Mouse (Mus musculus) thymus, postnatal 4 days (tissue): ENCODE measurements at regions not wholly inside any gene's neighbourhood (a gene's known extent, or its start where the extent isn't known, plus 50 kb on each side); places are given as distances from the start of the nearest gene placed in this dataset.

Experiments used
- DNase-seq: peaks from one replicate; pipeline ENCODE4 v3.0.0; 2021

DNA sequence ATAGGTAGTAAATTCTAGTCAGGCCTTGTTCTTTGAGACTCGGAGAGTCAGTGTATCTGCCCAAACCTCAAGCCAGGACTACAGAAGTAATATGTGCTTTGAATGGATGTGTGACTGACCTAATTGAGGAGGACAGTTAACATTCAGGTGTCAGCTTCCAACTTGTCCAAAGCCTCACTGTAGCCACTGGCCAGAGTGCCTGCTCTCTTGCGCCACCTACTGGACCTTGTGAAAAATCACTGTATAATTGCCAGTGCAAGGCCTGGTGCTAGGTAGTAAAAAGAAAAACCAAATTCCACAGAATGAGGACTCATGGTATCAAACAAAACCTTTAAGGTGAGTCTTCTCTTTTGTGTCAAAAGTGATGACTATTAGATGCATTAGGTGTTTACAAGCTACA, 933.6 kb upstream of the Lrrc6 start:
- DNase-seq = peak; percentile 60

- DNase-seq = no peak
These were observed 923.2 kb upstream of the Lrrc6 start for GRCm38 (mm10) chr15:67423922-67424321.

- no peak for DNase-seq
These were observed 921.7 kb upstream of the Lrrc6 start for GRCm38 (mm10) chr15:67422277-67422953.

DNA sequence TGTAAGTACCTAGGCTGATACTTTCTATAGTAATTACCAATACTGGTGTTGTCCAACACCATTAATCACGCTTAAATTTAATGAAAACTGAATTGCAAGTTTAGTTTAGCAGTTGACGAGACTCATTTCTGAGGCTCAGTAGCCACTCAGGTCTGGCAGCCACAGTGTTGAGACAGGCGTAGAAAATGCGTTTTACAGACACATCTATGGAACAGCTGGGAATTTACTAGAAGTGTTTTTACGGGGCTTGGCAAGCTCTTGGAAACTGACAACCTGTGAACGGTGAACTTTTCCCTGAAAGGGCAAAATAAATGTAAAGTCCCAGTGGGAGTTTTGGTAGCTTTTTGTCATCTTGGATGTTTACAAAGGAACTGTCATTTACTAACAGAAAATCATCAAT, 920.1 kb upstream of the Lrrc6 start:
- DNase-seq = no peak

DNA sequence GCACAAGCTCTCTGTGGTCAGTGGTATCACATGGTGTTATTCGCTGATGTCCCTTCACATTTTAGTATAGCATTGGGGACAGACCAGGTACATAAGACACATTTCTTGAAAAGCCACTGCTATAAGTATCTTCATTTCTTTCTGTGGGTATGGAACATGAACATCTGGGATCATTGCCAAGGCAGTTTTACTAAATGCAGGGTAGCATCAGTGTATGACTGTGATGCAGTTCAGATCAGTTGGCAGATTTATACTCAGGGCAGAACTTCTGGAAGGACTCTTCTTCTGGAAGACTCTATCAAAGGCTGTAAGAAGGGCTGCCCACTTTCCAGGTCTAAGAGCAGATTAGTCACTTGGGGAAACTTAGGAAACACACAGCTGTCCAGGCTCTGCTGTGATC, 919.0 kb upstream of the Lrrc6 start:
- no peak for DNase-seq

- no peak for DNase-seq
These were observed 917.0 kb upstream of the Lrrc6 start for GRCm38 (mm10) chr15:67417742-67418163.

DNA sequence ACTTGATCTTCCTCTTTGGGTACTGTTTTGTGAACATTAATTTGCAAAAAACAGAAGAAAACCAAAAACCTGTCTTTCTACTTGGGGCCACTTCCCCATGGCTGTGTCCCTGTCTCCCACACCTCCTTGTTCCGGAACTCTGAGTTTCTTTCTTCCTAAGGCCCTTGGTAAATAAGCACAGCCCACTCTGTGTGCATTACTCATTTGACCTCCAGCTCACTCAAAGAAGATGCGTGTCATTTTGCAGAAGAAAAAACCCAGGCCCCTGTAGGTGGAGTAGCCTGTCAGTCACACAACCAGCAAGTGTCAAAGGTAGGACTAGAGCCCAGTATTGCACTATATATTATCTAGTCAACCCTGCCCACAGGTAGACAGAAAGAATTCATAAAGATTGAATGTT, 915.1 kb upstream of the Lrrc6 start:
- DNase-seq = no peak

DNA sequence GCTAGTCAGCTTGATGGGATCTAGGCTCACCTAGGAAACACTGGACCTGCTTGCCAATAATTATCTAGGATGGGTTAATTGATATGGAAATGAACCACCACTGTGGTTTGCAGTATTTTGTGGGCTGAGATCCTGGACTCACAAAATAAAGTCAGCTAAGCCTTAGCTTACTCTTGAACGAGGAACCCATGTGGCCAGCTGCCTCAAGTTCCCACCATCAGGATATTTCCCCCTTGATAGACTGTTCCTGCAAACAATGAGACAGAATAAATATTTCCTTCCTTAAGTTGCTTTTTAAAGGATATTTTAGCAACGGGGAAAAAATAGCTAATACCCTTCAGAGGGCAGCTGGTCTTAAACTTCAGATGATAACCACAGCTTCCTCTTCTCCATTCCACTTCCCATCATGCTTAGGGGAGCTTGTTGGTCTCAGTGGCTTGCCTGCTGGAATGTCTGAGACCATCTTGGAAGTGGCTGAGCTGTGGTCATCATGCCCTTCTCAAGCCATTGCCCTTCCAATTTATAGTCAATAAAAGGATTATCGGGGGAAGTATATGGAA, 913.7 kb upstream of the Lrrc6 start:
- no peak for DNase-seq

GRCm38 (mm10) chr15:67413581-67413980, 912.9 kb upstream of the Lrrc6 start:
- DNase-seq = no peak

DNA sequence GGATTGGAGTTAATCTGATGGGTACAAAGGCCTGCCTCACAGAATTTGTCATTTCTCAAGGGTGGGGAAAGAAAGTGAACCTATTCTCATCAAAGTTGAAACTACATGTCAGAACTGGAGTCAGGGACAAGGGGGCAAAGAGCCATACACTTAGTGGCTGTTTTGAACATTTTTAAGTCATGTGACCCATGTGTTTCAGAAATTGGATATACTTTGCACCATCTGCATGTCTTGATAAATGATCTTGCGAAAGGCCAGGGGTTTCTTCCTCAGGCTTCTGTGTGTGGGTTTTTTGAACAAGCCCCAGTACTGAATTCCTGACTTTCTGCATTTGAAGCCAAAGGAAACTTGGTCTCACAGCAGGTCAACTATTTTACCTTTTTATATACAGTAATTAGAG, 911.7 kb upstream of the Lrrc6 start:
- no peak for DNase-seq

- DNase-seq = no peak
These were observed 910.9 kb upstream of the Lrrc6 start for GRCm38 (mm10) chr15:67411657-67412056.

DNA sequence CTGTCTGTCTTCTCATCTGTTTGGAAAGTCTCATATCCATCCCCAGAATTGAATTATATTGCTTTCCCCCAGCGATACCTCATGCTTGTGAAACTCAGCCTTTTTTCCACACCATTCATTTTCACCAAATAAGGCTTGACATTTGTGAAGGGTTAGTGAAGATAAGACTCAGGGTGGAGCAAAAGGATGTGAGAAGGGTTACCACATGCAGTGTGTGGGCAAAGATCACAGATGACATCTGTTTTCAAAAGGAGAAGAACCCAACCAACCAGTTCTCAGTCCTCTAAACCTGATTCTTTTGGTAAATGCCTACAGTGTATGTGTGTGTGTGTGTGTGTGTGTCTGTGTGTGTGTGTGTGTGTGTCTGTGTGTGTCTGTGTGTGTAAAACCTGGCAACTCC, 909.3 kb upstream of the Lrrc6 start:
- DNase-seq = peak; percentile 27

- DNase-seq = peak; percentile 16
These were observed 908.3 kb upstream of the Lrrc6 start for GRCm38 (mm10) chr15:67408871-67409559.

DNA sequence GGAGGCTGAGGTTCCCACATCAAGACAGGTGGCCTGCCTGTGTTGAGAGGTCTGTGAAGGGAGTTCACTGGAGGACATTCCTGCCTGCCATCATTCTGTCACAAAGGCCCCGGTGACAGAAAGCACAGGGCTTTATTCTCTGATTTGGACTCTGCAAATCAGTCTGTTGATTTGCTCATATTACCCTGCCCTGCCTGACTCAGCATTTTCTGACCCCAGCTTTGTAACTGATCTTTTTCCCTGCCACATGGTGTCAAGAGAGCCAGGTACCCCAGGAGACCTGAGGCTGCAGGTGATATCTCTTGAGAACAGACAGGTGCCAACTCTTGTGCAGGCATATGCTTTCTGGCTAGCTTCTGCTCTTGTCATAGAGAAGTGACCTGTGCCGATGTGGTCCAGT, 906.5 kb upstream of the Lrrc6 start:
- DNase-seq = no peak

DNA sequence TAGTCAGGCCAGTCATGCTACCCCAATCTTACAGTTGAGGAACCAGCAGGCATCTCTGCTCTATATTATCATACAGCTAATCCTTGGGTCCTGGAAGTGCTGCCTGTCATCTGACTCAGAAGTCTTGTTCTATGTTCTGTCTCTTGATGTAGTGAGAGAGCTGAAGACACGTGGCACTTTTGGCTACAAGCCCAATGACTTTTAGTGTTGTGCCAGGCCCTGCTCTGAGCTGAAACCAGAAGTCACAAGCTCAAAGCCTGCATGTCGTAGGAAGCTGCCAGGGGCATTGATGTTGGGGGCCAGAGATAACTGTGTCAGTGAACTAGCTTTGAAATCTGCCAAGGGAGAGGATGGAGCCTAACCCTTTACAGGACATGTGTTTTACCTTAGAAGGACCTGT, 904.8 kb upstream of the Lrrc6 start:
- DNase-seq = peak; percentile 12

DNA sequence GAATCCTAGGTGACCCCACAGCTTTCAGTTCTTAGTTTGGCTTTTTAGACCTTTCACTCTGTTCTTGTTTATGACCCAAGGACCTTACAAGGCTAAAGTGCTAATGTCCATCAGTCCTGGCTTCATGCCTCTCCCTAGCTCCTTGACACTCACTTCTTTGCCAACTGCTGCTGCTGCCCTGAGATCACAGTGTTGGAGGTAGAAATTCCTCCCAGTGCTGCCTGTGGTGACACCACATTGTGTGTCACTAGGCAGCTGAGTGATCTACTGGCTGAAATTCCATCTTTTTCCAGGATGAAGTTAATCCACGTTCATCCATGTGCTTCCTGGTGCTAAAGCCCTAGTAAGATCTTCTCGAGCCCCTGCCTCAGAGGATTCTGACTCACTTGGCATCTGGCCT, 904.3 kb upstream of the Lrrc6 start:
- no peak for DNase-seq

- DNase-seq = no peak
These were observed 901.6 kb upstream of the Lrrc6 start for GRCm38 (mm10) chr15:67402310-67402709.

DNA sequence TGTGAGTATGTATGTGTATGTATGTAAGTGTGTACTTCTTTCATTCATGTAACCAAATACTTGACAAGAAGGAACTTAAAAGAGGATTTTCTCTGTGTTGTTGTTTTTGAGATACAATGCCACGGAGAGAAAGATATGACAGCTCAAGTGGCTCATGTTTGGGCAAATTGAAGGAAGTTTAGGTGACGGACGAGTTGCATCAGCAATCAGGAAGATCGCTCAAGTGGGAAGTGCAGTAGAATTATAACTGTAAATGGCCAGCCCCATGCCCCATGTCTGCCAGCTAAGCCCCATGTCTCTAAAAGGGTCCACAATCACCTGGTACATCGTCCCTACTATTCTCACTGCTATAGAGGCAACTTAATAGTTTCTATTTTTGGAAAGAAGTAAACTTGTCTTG, 896.6 kb upstream of the Lrrc6 start:
- no peak for DNase-seq

DNA sequence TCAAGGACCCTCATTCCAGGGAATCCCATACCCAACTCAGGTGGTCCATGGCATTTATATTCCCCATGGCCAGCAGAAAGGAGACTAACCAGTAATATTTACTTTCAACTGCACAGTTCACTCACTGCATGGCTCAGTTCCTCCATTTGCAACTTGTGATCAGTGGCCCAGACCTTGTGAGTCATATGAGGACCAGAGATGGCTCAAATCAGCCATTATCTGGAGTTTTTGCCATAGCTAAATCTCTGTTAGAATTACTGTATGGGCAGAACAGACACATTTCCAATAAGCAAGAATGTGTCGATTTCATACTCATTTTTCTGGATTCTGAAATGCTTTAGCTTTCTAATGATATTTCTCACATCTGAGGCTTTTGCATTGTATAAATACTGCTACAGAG, 894.4 kb upstream of the Lrrc6 start:
- no peak for DNase-seq

- DNase-seq = no peak
These were observed 891.2 kb upstream of the Lrrc6 start for GRCm38 (mm10) chr15:67391918-67392317.

GRCm38 (mm10) chr15:67388514-67388913, 887.8 kb upstream of the Lrrc6 start:
- DNase-seq = no peak

DNA sequence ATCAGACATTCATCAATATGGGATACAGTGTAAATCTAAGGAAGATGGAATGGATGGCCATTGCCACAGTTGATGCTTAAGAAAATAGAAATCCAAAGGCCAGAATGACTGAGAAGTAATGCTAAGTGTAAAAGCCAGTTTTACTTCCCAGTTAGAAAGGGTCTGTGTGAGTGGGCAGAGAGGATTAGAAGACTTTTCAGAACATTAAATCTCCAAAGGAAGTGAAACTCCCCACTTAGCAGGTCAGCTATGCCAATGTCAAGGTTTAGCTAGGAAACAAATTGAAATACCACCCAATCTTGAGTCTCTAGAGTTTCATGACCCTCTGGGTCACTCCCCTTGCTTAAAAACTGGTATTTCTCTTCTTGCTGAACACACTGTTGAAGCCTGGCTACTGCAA, 886.2 kb upstream of the Lrrc6 start:
- DNase-seq = no peak

- DNase-seq = no peak
These were observed 872.9 kb upstream of the Lrrc6 start for GRCm38 (mm10) chr15:67373599-67373998.

DNA sequence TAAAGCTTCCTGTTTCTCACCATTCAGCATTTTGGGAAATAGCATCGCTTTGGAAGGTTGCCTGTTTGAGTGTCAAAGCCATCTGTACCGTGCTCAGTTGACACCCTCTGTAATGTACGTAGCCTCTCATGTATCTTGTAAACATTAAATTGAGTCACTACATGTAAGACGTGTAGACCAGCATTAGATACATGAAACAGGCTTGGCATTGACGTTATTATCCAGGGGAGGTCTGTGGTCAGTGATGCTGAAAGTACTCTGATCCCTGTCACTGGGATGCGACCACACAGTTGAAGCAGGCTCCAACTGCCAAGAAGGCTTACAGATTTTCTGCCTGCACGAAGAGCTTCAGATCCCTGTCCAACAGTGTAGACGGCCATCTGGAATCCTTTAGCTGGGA, 872.3 kb upstream of the Lrrc6 start:
- no peak for DNase-seq
